Mouse (Mus musculus) testis, adult 2 months (tissue): ENCODE measurements around the gene Vwa8.

Experiments used
- CTCF ChIP-seq: fragments of 200-500 bp; IDR thresholded peaks from 2 replicates; pipeline ENCODE4 v1.5.1; 2012; ENCODE audit warnings: low read depth, mild to moderate bottlenecking, inconsistent platforms, low read length, moderate library complexity; ENCODE audit not compliant: control insufficient read depth, insufficient read depth, insufficient replicate concordance
- POLR2A ChIP-seq: fragments of 200-500 bp; IDR thresholded peaks from 2 replicates; pipeline ENCODE4 v1.6.1; 2012; ENCODE audit warnings: low read depth, mild to moderate bottlenecking, inconsistent platforms, low read length, moderate library complexity; ENCODE audit not compliant: control insufficient read depth

GRCm38 (mm10) chr14:79018564-79018963, 169.7 kb downstream of the Vwa8 start:
- TF ChIP-seq CTCF: no peak
- no peak for TF ChIP-seq POLR2A
